Mouse (Mus musculus): ENCODE results near the gene Capzb. TPM values are rescaled to one million over a fixed set of nuclear protein-coding genes. Genes with fewer than 3 reads are reported as not detected.

Capzb gene
- polyA plus RNA-seq, 2 experiments = 198 to 284 TPM

DNA sequence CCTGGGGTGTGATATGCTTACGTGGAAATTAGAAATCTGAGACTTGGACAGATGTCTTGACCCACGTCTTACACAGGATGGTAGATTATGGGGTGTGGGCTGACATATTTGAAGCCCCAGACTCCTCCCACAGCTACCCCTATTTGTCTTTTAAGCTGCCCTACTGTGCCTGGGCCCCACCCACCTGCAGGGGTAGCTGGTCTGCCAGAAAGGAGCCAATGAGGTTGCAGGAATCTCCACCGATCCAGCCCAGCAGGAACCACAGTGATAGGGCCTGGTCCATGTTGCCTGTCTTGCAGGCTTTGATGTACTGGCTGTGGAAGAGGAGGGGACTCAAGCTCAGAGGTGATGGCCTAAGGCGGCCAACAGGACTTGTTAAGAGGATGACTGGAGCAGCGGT, 109.5 kb downstream of the Capzb start:
- no peaks in the 10 kb centered on the region for H3K27me3 ChIP-seq (ENCODE audit: control insufficient read depth, insufficient read depth, low read length)
- H3K4me2 ChIP-seq (replicated peaks; ENCODE audit: low read depth, low read length, severe bottlenecking) = no peak overlapping the region
- no peak for TF ChIP-seq POLR2A (IDR thresholded peaks at IDR 0.05; ENCODE audit: borderline replicate concordance, extremely low read depth, insufficient read depth, insufficient read length)
- H3K4me3 ChIP-seq (replicated peaks; ENCODE audit: low read length) = no peak overlapping the region
- H3K27ac ChIP-seq (replicated peaks; ENCODE audit: low read depth, low read length) = no peak overlapping the region
- no peaks in the 10 kb centered on the region for H3K4me1 ChIP-seq (ENCODE audit: control insufficient read depth, insufficient read depth, low read length)
- ATAC-seq (ENCODE audit: low FRiP score, low read depth) = no peak
- WGBS = 46% methylated on average over 5 of the region's 5 CpGs
- H3K9ac ChIP-seq (ENCODE audit: low read depth, low read length, severe bottlenecking) = no peak overlapping the region
- DNase-seq (ENCODE audit: low spot score) = no peak
- H3K9me3 ChIP-seq (ENCODE audit: control insufficient read depth, low read length) = no peaks in the 10 kb centered on the region
- H3K36me3 ChIP-seq (ENCODE audit: control insufficient read depth, insufficient read depth, low read length) = peaks cover 55% of the 10 kb centered on the region

GRCm38 (mm10) chr4:139305521-139305920, 112.8 kb downstream of the Capzb start:
- DNase-seq (ENCODE audit: low spot score) (no peak), ATAC-seq (ENCODE audit: low FRiP score, low read depth) (no peak)
- Histone ChIP-seq H3K9me3 (ENCODE audit: control insufficient read depth, low read length) (no peaks in the 10 kb centered on the region), H3K9ac (ENCODE audit: low read depth, low read length, severe bottlenecking) (no peak overlapping the region), H3K27me3 (ENCODE audit: control insufficient read depth, insufficient read depth, low read length) (no peaks in the 10 kb centered on the region), H3K4me3 (replicated peaks; ENCODE audit: low read length) (no peak overlapping the region), H3K4me1 (ENCODE audit: control insufficient read depth, insufficient read depth, low read length) (peaks cover 10% of the 10 kb centered on the region), H3K27ac (replicated peaks; ENCODE audit: low read depth, low read length) (no peak overlapping the region), H3K4me2 (replicated peaks; ENCODE audit: low read depth, low read length, severe bottlenecking) (no peak overlapping the region), H3K36me3 (ENCODE audit: control insufficient read depth, insufficient read depth, low read length) (peaks cover 32% of the 10 kb centered on the region; the same call in 1 of the 2 replicates)
- no peak for TF ChIP-seq POLR2A (IDR thresholded peaks at IDR 0.05; ENCODE audit: borderline replicate concordance, extremely low read depth, insufficient read depth, insufficient read length)
- 91% methylated on average over 3 of the region's 3 CpGs for WGBS

GRCm38 (mm10) chr4:139307916-139308315, 115.2 kb downstream of the Capzb start:
- DNase-seq (ENCODE audit: low spot score) = no peak
- Histone ChIP-seq H3K4me2 (replicated peaks; ENCODE audit: low read depth, low read length, severe bottlenecking) (no peak overlapping the region), H3K9me3 (ENCODE audit: control insufficient read depth, low read length) (no peaks in the 10 kb centered on the region), H3K4me1 (ENCODE audit: control insufficient read depth, insufficient read depth, low read length) (peaks cover 15% of the 10 kb centered on the region), H3K9ac (ENCODE audit: low read depth, low read length, severe bottlenecking) (no peak overlapping the region), H3K4me3 (replicated peaks; ENCODE audit: low read length) (no peak overlapping the region), H3K36me3 (ENCODE audit: control insufficient read depth, insufficient read depth, low read length) (peaks cover 17% of the 10 kb centered on the region; the same call in 1 of the 2 replicates), H3K27ac (replicated peaks; ENCODE audit: low read depth, low read length) (no peak overlapping the region), H3K27me3 (ENCODE audit: control insufficient read depth, insufficient read depth, low read length) (no peaks in the 10 kb centered on the region)
- 85% methylated on average over 5 of the region's 5 CpGs for WGBS
- TF ChIP-seq POLR2A (IDR thresholded peaks at IDR 0.05; ENCODE audit: borderline replicate concordance, extremely low read depth, insufficient read depth, insufficient read length) = no peak
- ATAC-seq (ENCODE audit: low FRiP score, low read depth) = no peak

- TF ChIP-seq POLR2A (IDR thresholded peaks at IDR 0.05; ENCODE audit: borderline replicate concordance, extremely low read depth, insufficient read depth, insufficient read length) = no peak
- Histone ChIP-seq H3K4me3 (replicated peaks; ENCODE audit: low read length) (peak overlapping the region; percentile 99), H3K4me1 (ENCODE audit: control insufficient read depth, insufficient read depth, low read length) (peaks cover 15% of the 10 kb centered on the region), H3K36me3 (ENCODE audit: control insufficient read depth, insufficient read depth, low read length) (peaks cover 19% of the 10 kb centered on the region), H3K27me3 (ENCODE audit: control insufficient read depth, insufficient read depth, low read length) (no peaks in the 10 kb centered on the region), H3K9me3 (ENCODE audit: control insufficient read depth, low read length) (no peaks in the 10 kb centered on the region), H3K4me2 (replicated peaks; ENCODE audit: low read depth, low read length, severe bottlenecking) (peak overlapping the region; percentile 83), H3K27ac (replicated peaks; ENCODE audit: low read depth, low read length) (peak overlapping the region; percentile 38; the same call in 1 of the 2 replicates), H3K9ac (ENCODE audit: low read depth, low read length, severe bottlenecking) (peak overlapping the region; percentile 87)
- ATAC-seq (ENCODE audit: low FRiP score, low read depth) = no peak
- no peak for DNase-seq (ENCODE audit: low spot score)
- 16% methylated on average over 6 of the region's 6 CpGs for WGBS
Measured at GRCm38 (mm10) chr4:139309651-139310050, 117.0 kb downstream of the Capzb start.

DNA sequence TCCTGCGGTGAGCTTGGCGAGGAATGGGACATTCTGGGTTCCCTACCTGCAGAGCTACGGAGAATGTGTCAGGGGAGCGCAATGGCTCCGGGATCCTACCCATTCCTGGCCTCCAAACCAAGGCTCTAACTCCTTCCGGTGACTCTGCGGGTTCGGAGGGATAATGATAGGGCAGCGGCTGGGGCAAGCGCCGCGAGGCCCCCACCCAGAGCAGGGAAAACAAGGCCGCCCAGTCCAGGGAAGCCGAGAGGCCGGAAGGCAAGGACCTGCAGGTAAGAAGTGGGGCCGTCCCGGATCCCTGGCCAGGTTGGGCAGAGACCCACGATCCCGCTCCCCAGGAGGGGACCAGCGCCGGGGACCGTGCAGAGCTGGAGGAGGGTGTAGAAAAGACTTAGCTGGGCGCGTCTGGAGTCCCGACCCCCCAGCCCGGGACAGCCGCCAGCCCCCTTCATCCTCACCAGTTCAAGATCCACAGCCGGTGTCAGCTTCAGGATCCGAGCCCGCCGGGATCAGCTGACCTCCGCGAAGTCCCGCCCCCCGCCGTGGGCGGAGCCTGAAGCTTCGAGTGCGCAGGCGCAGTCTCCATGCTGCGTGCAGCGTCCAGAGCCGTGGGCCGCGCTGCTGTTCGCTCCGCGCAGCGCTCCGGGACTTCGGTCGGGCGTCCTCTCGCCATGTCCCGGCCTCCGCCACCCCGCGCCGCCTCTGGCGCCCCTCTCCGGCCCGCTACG, 117.6 kb downstream of the Capzb start, which contains the start of the genes Pqlc2 and Akr7a5:
Gene Pqlc2, minus strand, starts transcription at position 538 of the 728 bp plus-strand sequence.
Gene Akr7a5, plus strand, starts transcription at position 574 of the 728 bp plus-strand sequence.
- 1% methylated on average over 44 of the region's 63 CpGs for WGBS
- DNase-seq (ENCODE audit: low spot score) = peak; percentile 96

More for the DNA sequence above, 117.6 kb downstream of the Capzb start, which contains the start of the genes Pqlc2 and Akr7a5:
- Histone ChIP-seq H3K4me2 (replicated peaks; ENCODE audit: low read depth, low read length, severe bottlenecking) (peak within 1 kb of the TSS; percentile 83), H3K36me3 (ENCODE audit: control insufficient read depth, insufficient read depth, low read length) (peaks cover 26% of the 10 kb centered on the region), H3K27me3 (ENCODE audit: control insufficient read depth, insufficient read depth, low read length) (no peaks in the 10 kb centered on the region), H3K4me1 (ENCODE audit: control insufficient read depth, insufficient read depth, low read length) (peaks cover 15% of the 10 kb centered on the region), H3K27ac (replicated peaks; ENCODE audit: low read depth, low read length) (peak within 1 kb of the TSS; percentile 68), H3K9me3 (ENCODE audit: control insufficient read depth, low read length) (no peaks in the 10 kb centered on the region), H3K4me3 (replicated peaks; ENCODE audit: low read length) (peak within 1 kb of the TSS; percentile 99), H3K9ac (ENCODE audit: low read depth, low read length, severe bottlenecking) (peak within 1 kb of the TSS; percentile 87)
- peak; percentile 93 for TF ChIP-seq POLR2A (IDR thresholded peaks at IDR 0.05; ENCODE audit: borderline replicate concordance, extremely low read depth, insufficient read depth, insufficient read length)
- peak; percentile 93 for ATAC-seq (ENCODE audit: low FRiP score, low read depth)

Data from limb, embryonic 14.5 days (tissue).